Mouse (Mus musculus) E14TG2a.4 (cell line): ENCODE measurements around the gene Naa40.

Experiments
- H3K27me3 ChIP-seq: 2 replicates; pipeline ENCODE4 v1.6.1; 2014; ENCODE audit warnings: low read length, control low read depth; ENCODE audit not compliant: insufficient read depth
- H3K36me3 ChIP-seq: 2 replicates; pipeline ENCODE4 v1.6.1; 2014; ENCODE audit warnings: low read length, control low read depth; ENCODE audit not compliant: insufficient read depth
- H3K4me1 ChIP-seq: replicated peaks from 2 replicates; pipeline ENCODE4 v1.6.1; 2014; ENCODE audit warnings: low read depth, low read length, control low read depth
- H3K4me3 ChIP-seq: replicated peaks from 2 replicates; pipeline ENCODE4 v1.5.1; 2014; ENCODE audit warnings: mild to moderate bottlenecking, low read length
- H3K9me3 ChIP-seq: 2 replicates; pipeline ENCODE4 v1.6.1; 2014; ENCODE audit warnings: low read length, control low read depth
- CTCF ChIP-seq: conservative IDR thresholded peaks from 2 replicates; pipeline ENCODE4 v1.5.1; 2014; ENCODE audit warnings: low read length
- NANOG ChIP-seq: IDR thresholded peaks from 2 replicates; pipeline ENCODE4 v1.6.1; 2014; ENCODE audit warnings: borderline replicate concordance, low read length, mixed read lengths
- POU5F1 ChIP-seq: IDR thresholded peaks from 2 replicates; pipeline ENCODE4 v1.6.1; 2014; ENCODE audit warnings: low read length, borderline replicate concordance

Naa40 gene

DNA sequence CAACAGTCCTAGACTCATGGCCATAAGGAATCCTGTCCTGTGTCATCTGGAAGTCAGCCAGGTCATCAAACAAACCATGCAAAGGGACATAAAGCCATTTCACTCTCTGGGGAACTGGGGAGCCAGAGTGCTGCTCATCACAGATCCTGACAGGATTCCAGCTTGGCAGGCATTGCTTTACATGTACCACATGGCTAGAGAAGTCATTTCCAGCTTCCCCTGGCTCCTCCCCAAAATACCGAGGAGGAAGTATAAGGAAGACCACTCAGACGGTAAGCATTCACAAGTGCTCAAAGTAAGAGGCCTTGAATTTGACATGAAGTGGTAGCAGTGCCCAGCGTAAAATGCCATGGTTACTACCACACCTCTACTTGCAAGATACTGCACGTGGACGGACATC, 26.5 kb downstream of the Naa40 start:
- H3K27me3 ChIP-seq, result no peaks in the 10 kb centered on the region
- H3K36me3 ChIP-seq, result peaks cover 60% of the 10 kb centered on the region
- TF ChIP-seq CTCF, result no peak
- no peak for TF ChIP-seq POU5F1
- no peak for TF ChIP-seq NANOG
- no peaks in the 10 kb centered on the region for H3K9me3 ChIP-seq
- H3K4me3 ChIP-seq, result peak overlapping the region; percentile 96; the same call in 1 of the 2 replicates
- peaks cover 67% of the 10 kb centered on the region for H3K4me1 ChIP-seq

- no peaks in the 10 kb centered on the region for H3K27me3 ChIP-seq
- peaks cover 60% of the 10 kb centered on the region for H3K36me3 ChIP-seq
- no peak overlapping the region for H3K4me3 ChIP-seq
- H3K4me1 ChIP-seq, result peaks cover 58% of the 10 kb centered on the region
- TF ChIP-seq NANOG (no peak), CTCF (no peak), POU5F1 (no peak)
- H3K9me3 ChIP-seq, result no peaks in the 10 kb centered on the region
Observed at GRCm38 (mm10) chr19:7213010-7213409, 28.0 kb downstream of the Naa40 start.

GRCm38 (mm10) chr19:7212216-7212615, 28.8 kb downstream of the Naa40 start:
- Histone ChIP-seq H3K4me1 (peaks cover 60% of the 10 kb centered on the region), H3K9me3 (no peaks in the 10 kb centered on the region), H3K4me3 (no peak overlapping the region), H3K36me3 (peaks cover 60% of the 10 kb centered on the region), H3K27me3 (no peaks in the 10 kb centered on the region)
- TF ChIP-seq NANOG (no peak), POU5F1 (no peak), CTCF (no peak)

GRCm38 (mm10) chr19:7209907-7210646, 30.9 kb downstream of the Naa40 start:
- Histone ChIP-seq H3K4me1 (peaks cover 57% of the 10 kb centered on the region), H3K9me3 (no peaks in the 10 kb centered on the region), H3K36me3 (peaks cover 43% of the 10 kb centered on the region), H3K27me3 (no peaks in the 10 kb centered on the region), H3K4me3 (no peak overlapping the region)
- TF ChIP-seq NANOG, result no peak
- TF ChIP-seq POU5F1, result no peak
- no peak for TF ChIP-seq CTCF

DNA sequence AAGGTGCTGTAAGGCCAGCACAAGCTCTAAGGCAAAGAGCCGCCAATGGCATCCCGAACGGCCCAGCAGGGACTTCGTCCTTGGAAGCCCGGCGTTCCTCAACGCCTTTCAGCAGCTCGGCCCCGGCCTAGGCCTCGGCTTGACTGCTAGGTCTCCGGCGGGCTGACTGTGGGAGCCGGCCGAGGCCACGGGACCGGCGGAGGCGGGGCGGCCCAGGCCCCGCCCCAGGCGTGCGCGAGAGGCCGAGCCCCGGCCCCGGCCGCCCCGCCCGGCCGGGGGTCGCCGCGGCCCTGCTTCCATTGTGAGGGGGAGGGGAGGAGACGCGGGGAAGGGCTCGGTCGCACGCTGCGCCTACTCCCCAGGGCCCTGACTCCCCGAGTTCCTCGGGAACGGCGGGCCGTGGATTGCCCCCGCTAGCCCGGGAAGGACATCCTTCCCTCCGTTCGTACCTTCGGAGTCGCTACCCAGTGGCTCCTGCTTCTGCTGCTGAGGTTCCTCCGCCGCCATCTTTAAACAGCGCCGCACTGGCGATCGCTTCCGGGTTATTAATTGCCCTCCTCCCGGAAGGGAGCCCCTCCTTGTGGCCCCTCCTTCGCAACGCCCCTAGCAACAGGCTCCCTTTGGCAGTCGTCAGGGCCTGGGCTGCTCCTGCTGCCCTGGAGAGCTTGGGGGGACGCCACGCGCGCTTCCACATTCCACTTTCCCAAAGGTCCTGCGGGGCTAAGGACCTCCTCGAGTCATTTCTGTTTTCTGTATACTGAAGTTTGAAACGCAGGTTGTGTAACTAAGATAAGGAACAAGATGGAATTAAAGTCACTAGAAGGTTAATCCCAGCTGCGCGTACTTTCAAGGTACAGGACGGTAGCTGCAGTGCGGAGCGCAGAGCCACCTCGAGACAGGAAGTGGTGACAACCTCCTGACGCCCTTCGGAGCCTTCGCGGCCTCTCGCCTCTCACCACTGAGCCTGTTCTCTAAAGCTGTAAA, 34.9 kb downstream of the Naa40 start, which contains the start of gene Otub1:
TSS of gene Otub1 (minus strand) at position 564 of the 984 bp plus-strand sequence.
- TF ChIP-seq POU5F1, result no peak
- TF ChIP-seq CTCF, result no peak
- no peak for TF ChIP-seq NANOG
- Histone ChIP-seq H3K27me3 (no peaks in the 10 kb centered on the region), H3K36me3 (peaks cover 44% of the 10 kb centered on the region), H3K9me3 (no peaks in the 10 kb centered on the region), H3K4me1 (peaks cover 59% of the 10 kb centered on the region), H3K4me3 (peak within 1 kb of the TSS; percentile 93)

- peaks cover 59% of the 10 kb centered on the region for H3K4me1 ChIP-seq
- H3K36me3 ChIP-seq, result peaks cover 46% of the 10 kb centered on the region
- TF ChIP-seq NANOG, result no peak
- TF ChIP-seq POU5F1, result no peak
- TF ChIP-seq CTCF, result no peak
- no peaks in the 10 kb centered on the region for H3K9me3 ChIP-seq
- no peaks in the 10 kb centered on the region for H3K27me3 ChIP-seq
- H3K4me3 ChIP-seq, result peak overlapping the region; percentile 93
Observed at GRCm38 (mm10) chr19:7205326-7205725, 35.7 kb downstream of the Naa40 start.

- Histone ChIP-seq H3K9me3 (no peaks in the 10 kb centered on the region), H3K4me3 (peak overlapping the region; percentile 93), H3K36me3 (peaks cover 48% of the 10 kb centered on the region), H3K4me1 (peaks cover 59% of the 10 kb centered on the region), H3K27me3 (no peaks in the 10 kb centered on the region)
- TF ChIP-seq POU5F1 (no peak), CTCF (no peak), NANOG (no peak)
Observed at GRCm38 (mm10) chr19:7204898-7205297, 36.1 kb downstream of the Naa40 start.

DNA sequence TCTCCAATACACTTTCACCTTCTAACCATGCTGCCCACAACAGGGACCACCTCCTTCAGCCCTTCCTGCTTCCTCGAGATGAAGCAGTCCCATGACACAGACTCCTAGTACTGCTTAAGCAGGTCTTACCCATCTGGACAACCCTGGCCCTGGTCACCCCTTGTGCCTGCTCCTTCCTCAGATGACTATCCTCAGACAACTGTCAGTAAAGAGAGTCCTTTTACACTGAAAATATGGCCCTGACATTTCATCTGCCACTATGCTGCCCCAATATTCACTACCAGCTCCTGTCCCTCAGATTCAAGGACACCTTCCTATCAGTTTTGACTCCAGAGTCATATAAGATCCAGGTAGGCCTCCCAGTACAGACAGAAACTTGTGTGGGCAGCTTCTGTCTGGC, 40.6 kb downstream of the Naa40 start:
- Histone ChIP-seq H3K4me1 (peaks cover 87% of the 10 kb centered on the region), H3K9me3 (no peaks in the 10 kb centered on the region), H3K4me3 (no peak overlapping the region), H3K27me3 (no peaks in the 10 kb centered on the region), H3K36me3 (peaks cover 75% of the 10 kb centered on the region)
- TF ChIP-seq POU5F1, result no peak
- no peak for TF ChIP-seq NANOG
- no peak for TF ChIP-seq CTCF
